Mouse (Mus musculus) megakaryocyte, embryonic 14.5 days (primary cell): ENCODE measurements around the gene Teddm1b. TPM values are rescaled to one million over a fixed set of nuclear protein-coding genes. Genes with fewer than 3 reads are reported as not detected.

ENCODE experiments used
- H3K27me3 ChIP-seq: replicated peaks from 2 replicates; pipeline ENCODE3; 2012; ENCODE audit warnings: inconsistent platforms
- H3K36me3 ChIP-seq: replicated peaks from 2 replicates; pipeline ENCODE3; 2012; ENCODE audit warnings: low read length, inconsistent platforms, mixed read lengths
- H3K4me1 ChIP-seq: 2 replicates; pipeline ENCODE4 v1.6.1; 2012; ENCODE audit warnings: inconsistent platforms
- H3K4me3 ChIP-seq: replicated peaks from 2 replicates; pipeline ENCODE3; 2012; ENCODE audit warnings: moderate library complexity, mild to moderate bottlenecking, inconsistent platforms
- H3K9me3 ChIP-seq: 2 replicates; pipeline ENCODE4 v1.6.1; 2012; ENCODE audit warnings: inconsistent platforms
- FLI1 ChIP-seq: IDR thresholded peaks from 2 replicates; pipeline ENCODE4 v1.6.1; 2012; ENCODE audit warnings: low read length, inconsistent platforms, mixed read lengths
- GATA1 ChIP-seq: IDR thresholded peaks from 3 replicates; pipeline ENCODE4 v1.6.1; 2012; ENCODE audit warnings: mixed read lengths, low read length, inconsistent platforms, borderline replicate concordance
- polyA plus RNA-seq: library from polyadenylated mRNA; stranded (reverse); fragments of >175 nt; gene quantifications from 2 replicates; pipeline ENCODE4 v1.2.3, GENCODE M21; 2012; ENCODE audit warnings: low replicate concordance; ENCODE audit not compliant: insufficient read depth

Gene Teddm1b
- polyA plus RNA-seq, 1 experiment = not detected

GRCm38 (mm10) chr1:153890121-153890520 lies 16.0 kb downstream of the Teddm1b start:
- Histone ChIP-seq H3K9me3 (no peaks in the 10 kb centered on the region), H3K4me1 (peaks cover 16% of the 10 kb centered on the region), H3K27me3 (peaks cover 35% of the 10 kb centered on the region), H3K4me3 (no peak overlapping the region), H3K36me3 (no peaks in the 10 kb centered on the region)
- TF ChIP-seq GATA1 (no peak), FLI1 (no peak)

GRCm38 (mm10) chr1:153891442-153891841 lies 17.3 kb downstream of the Teddm1b start, which contains the start of gene Teddm1a:
Teddm1a (plus strand) TSS chr1:153891742.
- no peaks in the 10 kb centered on the region for H3K9me3 ChIP-seq
- TF ChIP-seq GATA1 (no peak), FLI1 (no peak)
- H3K36me3 ChIP-seq = no peaks in the 10 kb centered on the region
- peaks cover 16% of the 10 kb centered on the region for H3K4me1 ChIP-seq
- H3K27me3 ChIP-seq = peaks cover 39% of the 10 kb centered on the region
- H3K4me3 ChIP-seq = no peak within 1 kb of the TSS

- Histone ChIP-seq H3K36me3 (no peaks in the 10 kb centered on the region), H3K27me3 (peaks cover 61% of the 10 kb centered on the region), H3K4me1 (peaks cover 22% of the 10 kb centered on the region), H3K9me3 (no peaks in the 10 kb centered on the region), H3K4me3 (no peak overlapping the region)
- TF ChIP-seq GATA1 = no peak
- no peak for TF ChIP-seq FLI1
These were observed 19.6 kb downstream of the Teddm1b start for GRCm38 (mm10) chr1:153893746-153894145.

- Histone ChIP-seq H3K27me3 (peaks cover 67% of the 10 kb centered on the region), H3K4me1 (peaks cover 28% of the 10 kb centered on the region), H3K36me3 (no peaks in the 10 kb centered on the region), H3K4me3 (no peak overlapping the region), H3K9me3 (no peaks in the 10 kb centered on the region)
- TF ChIP-seq FLI1 (no peak), GATA1 (no peak)
These were observed 20.2 kb downstream of the Teddm1b start for GRCm38 (mm10) chr1:153894201-153894893.

- no peak overlapping the region for H3K4me3 ChIP-seq
- H3K4me1 ChIP-seq = peaks cover 32% of the 10 kb centered on the region
- no peak for TF ChIP-seq GATA1
- TF ChIP-seq FLI1 = no peak
- peaks cover 67% of the 10 kb centered on the region for H3K27me3 ChIP-seq
- H3K9me3 ChIP-seq = no peaks in the 10 kb centered on the region
- H3K36me3 ChIP-seq = no peaks in the 10 kb centered on the region
These were observed 20.8 kb downstream of the Teddm1b start for GRCm38 (mm10) chr1:153894979-153895378.

GRCm38 (mm10) chr1:153897196-153897595 lies 23.1 kb downstream of the Teddm1b start:
- peaks cover 54% of the 10 kb centered on the region for H3K27me3 ChIP-seq

GRCm38 (mm10) chr1:153898989-153899730 lies 25.0 kb downstream of the Teddm1b start:
- Histone ChIP-seq H3K9me3 (no peaks in the 10 kb centered on the region), H3K27me3 (peaks cover 41% of the 10 kb centered on the region), H3K4me3 (peak overlapping the region; percentile 100), H3K4me1 (peaks cover 38% of the 10 kb centered on the region), H3K36me3 (peaks cover 21% of the 10 kb centered on the region)
- TF ChIP-seq FLI1 (no peak), GATA1 (no peak)

More at GRCm38 (mm10) chr1:153897196-153897595, 23.1 kb downstream of the Teddm1b start:
- no peak for TF ChIP-seq GATA1
- no peak for TF ChIP-seq FLI1
- Histone ChIP-seq H3K4me3 (no peak overlapping the region), H3K4me1 (peaks cover 37% of the 10 kb centered on the region), H3K9me3 (no peaks in the 10 kb centered on the region), H3K36me3 (peaks cover 2% of the 10 kb centered on the region)

- peaks cover 32% of the 10 kb centered on the region for H3K4me1 ChIP-seq
These were observed 25.7 kb downstream of the Teddm1b start, which contains the start of the genes Glul and Teddm2 for GRCm38 (mm10) chr1:153899731-153900380. Glul (plus strand) TSS chr1:153899944. Teddm2 (minus strand) TSS chr1:153900228.

GRCm38 (mm10) chr1:153900381-153900780 lies 26.2 kb downstream of the Teddm1b start:
- peaks cover 41% of the 10 kb centered on the region for H3K27me3 ChIP-seq
- TF ChIP-seq FLI1 (no peak), GATA1 (no peak)
- H3K4me3 ChIP-seq = peak overlapping the region; percentile 100
- no peaks in the 10 kb centered on the region for H3K9me3 ChIP-seq
- H3K36me3 ChIP-seq = peaks cover 33% of the 10 kb centered on the region
- peaks cover 32% of the 10 kb centered on the region for H3K4me1 ChIP-seq

More at GRCm38 (mm10) chr1:153899731-153900380, 25.7 kb downstream of the Teddm1b start, which contains the start of the genes Glul and Teddm2:
- peak within 1 kb of the TSS; percentile 100 for H3K4me3 ChIP-seq
- H3K36me3 ChIP-seq = peaks cover 28% of the 10 kb centered on the region
- TF ChIP-seq GATA1 (no peak), FLI1 (no peak)
- H3K9me3 ChIP-seq = no peaks in the 10 kb centered on the region
- H3K27me3 ChIP-seq = peaks cover 41% of the 10 kb centered on the region
